Mouse (Mus musculus): ENCODE data around the gene Prkn.

- TF ChIP-seq CTCF (IDR thresholded peaks at IDR 0.05; ENCODE audit: borderline replicate concordance, extremely low read depth, insufficient read depth, insufficient read length) (no peak), POLR2A (IDR thresholded peaks at IDR 0.05; ENCODE audit: borderline replicate concordance, extremely low read depth, insufficient read depth, insufficient read length, poor library complexity, severe bottlenecking) (no peak)
These were observed 664.3 kb downstream of the Prkn start for GRCm38 (mm10) chr17:11504496-11504895.
